Mouse (Mus musculus) neural tube, embryonic 14.5 days (tissue): ENCODE results near the gene Olfr1357. TPM values are rescaled to one million over a fixed set of nuclear protein-coding genes. Genes with fewer than 3 reads are reported as not detected.

Source experiments
- ATAC-seq: fragments of 200-750 bp; cut with Nextera tagmentation; 2 replicates; pipeline ENCODE4 v1.8.0; 2017; ENCODE audit warnings: low read depth, mild to moderate bottlenecking, moderate TSS enrichment, moderate library complexity
- H3K27ac ChIP-seq: fragments of 300-500 bp; sonication (generic); 2 replicates; pipeline ENCODE4 v1.5.1; 2014; ENCODE audit warnings: low read depth, mild to moderate bottlenecking, control low read depth, low read length, moderate library complexity, mixed read lengths
- H3K27me3 ChIP-seq: fragments of 300-500 bp; sonication (generic); 2 replicates; pipeline ENCODE4 v1.6.1; 2014; ENCODE audit warnings: low read length; ENCODE audit not compliant: control insufficient read depth, insufficient read depth
- H3K36me3 ChIP-seq: fragments of 300-500 bp; sonication (generic); 2 replicates; pipeline ENCODE4 v1.6.1; 2014; ENCODE audit warnings: low read length, mixed read lengths; ENCODE audit not compliant: control insufficient read depth, insufficient read depth
- H3K4me1 ChIP-seq: fragments of 300-500 bp; sonication (generic); 2 replicates; pipeline ENCODE4 v1.6.1; 2014; ENCODE audit warnings: low read length; ENCODE audit not compliant: control insufficient read depth, insufficient read depth
- H3K4me2 ChIP-seq: fragments of 300-500 bp; sonication (generic); 2 replicates; pipeline ENCODE4 v1.6.1; 2014; ENCODE audit warnings: mild to moderate bottlenecking, low read depth, low read length, control low read depth
- H3K4me3 ChIP-seq: fragments of 300-500 bp; sonication (generic); 2 replicates; pipeline ENCODE4 v1.5.1; 2014; ENCODE audit warnings: low read depth, low read length, control low read depth, mixed read lengths
- H3K9ac ChIP-seq: fragments of 300-500 bp; sonication (generic); replicated peaks from 2 replicates; pipeline ENCODE4 v1.6.1; 2014; ENCODE audit warnings: low read depth, mild to moderate bottlenecking, control low read depth, low read length, mixed read lengths
- H3K9me3 ChIP-seq: fragments of 300-500 bp; sonication (generic); 2 replicates; pipeline ENCODE4 v1.6.1; 2016; ENCODE audit warnings: low read length; ENCODE audit not compliant: control insufficient read depth
- WGBS: fragments of 180-500 bp; shearing (Covaris S2); extraction: QIAGEN DNeasy Blood & Tissue Kit; methylation state at CpG from one replicate; pipeline ENCODE4 v1.1.7; 2014; 5-methylcytosine and 5-hydroxymethylcytosine counted together
- polyA plus RNA-seq: library from polyadenylated mRNA; unstranded; fragments of >200 nt; fragmentation: Nextera tagmentation; extraction: Ambion mirVana; gene quantifications from 2 replicates; pipeline ENCODE4 v1.2.1, GENCODE M21; 2014

Olfr1357 gene
- polyA plus RNA-seq, 1 experiment from 2014 or later, result not detected

DNA sequence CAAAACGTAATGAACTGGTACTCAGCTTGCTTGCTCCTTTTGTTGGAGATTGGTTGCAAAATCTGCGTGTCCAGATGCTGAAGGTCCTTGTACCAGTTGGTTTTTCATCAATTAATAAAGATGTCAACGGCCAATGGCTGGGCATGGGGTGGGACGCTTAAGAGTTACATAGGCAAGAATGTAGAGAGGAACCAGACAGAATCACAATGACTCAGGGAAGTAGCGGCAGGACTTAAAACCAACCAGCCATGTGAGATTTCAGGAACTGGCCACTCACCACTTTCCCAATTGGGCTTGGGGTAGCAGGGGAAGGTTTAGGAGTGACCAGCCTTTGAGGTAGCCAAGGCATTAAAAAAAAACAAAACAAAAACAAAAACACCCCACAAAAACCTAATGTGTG, 18.0 kb downstream of the Olfr1357 start:
- WGBS, result 89% methylated on average over 5 of the region's 5 CpGs
- ATAC-seq, result no peak
- no peak overlapping the region for H3K27ac ChIP-seq

DNA sequence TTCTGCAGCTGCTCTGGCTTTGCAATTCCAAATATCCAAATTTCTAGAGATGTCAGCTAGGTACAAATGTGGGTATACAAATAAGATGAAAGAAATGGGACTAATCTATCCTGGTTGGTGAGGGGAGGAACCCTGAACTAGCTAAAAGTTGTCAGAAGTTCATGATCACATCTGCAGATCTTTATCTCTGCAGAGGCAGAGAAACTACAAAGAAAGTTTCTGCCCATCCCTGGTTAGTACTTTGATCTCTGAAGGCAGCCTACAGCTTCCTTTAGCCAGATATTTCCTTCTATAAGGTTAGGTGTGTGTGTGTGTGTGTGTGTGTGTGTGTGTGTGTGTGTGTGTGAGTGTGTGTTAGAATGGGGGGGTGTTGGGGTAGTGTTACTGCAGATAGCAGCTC, 23.3 kb downstream of the Olfr1357 start:
- H3K27ac ChIP-seq, result no peak overlapping the region
- no peaks in the 10 kb centered on the region for H3K27me3 ChIP-seq
- H3K36me3 ChIP-seq, result no peaks in the 10 kb centered on the region
- no peaks in the 10 kb centered on the region for H3K9me3 ChIP-seq
- H3K4me2 ChIP-seq, result no peak overlapping the region
- no peak overlapping the region for H3K4me3 ChIP-seq
- ATAC-seq, result no peak
- 0 out of 2 replicates have a peak, but pooled peaks cover 4% of the 10 kb centered on the region for H3K4me1 ChIP-seq
- H3K9ac ChIP-seq, result no peak overlapping the region

More for the DNA sequence above, 18.0 kb downstream of the Olfr1357 start:
- Histone ChIP-seq H3K36me3 (no peaks in the 10 kb centered on the region), H3K27me3 (no peaks in the 10 kb centered on the region), H3K4me3 (no peak overlapping the region), H3K4me1 (no peaks in the 10 kb centered on the region), H3K4me2 (no peak overlapping the region), H3K9me3 (no peaks in the 10 kb centered on the region), H3K9ac (no peak overlapping the region)

DNA sequence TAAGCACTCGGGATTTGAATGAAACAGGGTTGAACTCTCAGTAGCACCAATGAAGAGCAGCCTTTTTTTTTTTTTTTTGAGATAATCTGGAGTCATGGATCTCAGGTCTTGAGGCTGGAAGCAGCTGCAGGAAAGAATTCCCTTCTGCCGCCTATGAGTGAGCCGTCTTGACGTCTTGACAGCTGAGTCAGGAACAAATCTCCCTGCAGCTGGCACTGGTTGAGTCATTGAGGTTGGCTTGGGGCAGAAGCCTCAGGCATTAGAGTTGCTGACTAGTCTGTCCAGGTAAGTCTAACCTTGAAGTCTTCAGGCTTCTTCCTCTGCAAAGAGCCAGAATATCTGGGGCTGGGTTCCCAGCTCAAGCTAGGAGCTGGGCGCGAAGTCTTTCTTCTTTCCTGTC, 23.7 kb downstream of the Olfr1357 start:
- Histone ChIP-seq H3K27ac (no peak overlapping the region), H3K27me3 (no peaks in the 10 kb centered on the region), H3K36me3 (no peaks in the 10 kb centered on the region), H3K4me2 (no peak overlapping the region), H3K4me3 (no peak overlapping the region), H3K9ac (no peak overlapping the region), H3K4me1 (0 out of 2 replicates have a peak, but pooled peaks cover 4% of the 10 kb centered on the region), H3K9me3 (no peaks in the 10 kb centered on the region)
- ATAC-seq, result no peak
- 88% methylated on average over 6 of the region's 6 CpGs for WGBS

DNA sequence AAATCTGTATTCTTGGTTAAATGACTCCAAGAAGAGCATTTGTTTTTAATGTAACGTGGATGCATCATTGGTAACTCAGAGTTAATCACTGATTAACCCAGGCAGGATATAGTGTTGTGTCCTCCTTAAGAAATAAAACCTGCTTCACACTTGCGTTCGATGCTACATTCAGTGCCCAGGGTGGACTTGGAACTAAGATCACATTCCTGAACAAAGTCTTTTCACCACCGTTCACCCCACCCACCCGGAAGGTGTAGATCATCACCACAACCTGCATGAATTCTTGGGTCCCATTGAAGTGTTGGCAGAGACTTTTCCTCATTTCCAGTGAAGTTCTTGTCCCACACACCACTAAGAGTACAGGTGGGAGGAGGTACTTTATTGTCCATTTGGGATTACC, 24.1 kb downstream of the Olfr1357 start:
- H3K4me3 ChIP-seq, result no peak overlapping the region
- H3K9ac ChIP-seq, result no peak overlapping the region
- no peak overlapping the region for H3K4me2 ChIP-seq
- H3K27ac ChIP-seq, result no peak overlapping the region
- H3K4me1 ChIP-seq, result 0 out of 2 replicates have a peak, but pooled peaks cover 4% of the 10 kb centered on the region
- no peak for ATAC-seq
- no peaks in the 10 kb centered on the region for H3K36me3 ChIP-seq
- no peaks in the 10 kb centered on the region for H3K27me3 ChIP-seq
- H3K9me3 ChIP-seq, result no peaks in the 10 kb centered on the region
- WGBS, result 95% methylated on average over 5 of the region's 5 CpGs

DNA sequence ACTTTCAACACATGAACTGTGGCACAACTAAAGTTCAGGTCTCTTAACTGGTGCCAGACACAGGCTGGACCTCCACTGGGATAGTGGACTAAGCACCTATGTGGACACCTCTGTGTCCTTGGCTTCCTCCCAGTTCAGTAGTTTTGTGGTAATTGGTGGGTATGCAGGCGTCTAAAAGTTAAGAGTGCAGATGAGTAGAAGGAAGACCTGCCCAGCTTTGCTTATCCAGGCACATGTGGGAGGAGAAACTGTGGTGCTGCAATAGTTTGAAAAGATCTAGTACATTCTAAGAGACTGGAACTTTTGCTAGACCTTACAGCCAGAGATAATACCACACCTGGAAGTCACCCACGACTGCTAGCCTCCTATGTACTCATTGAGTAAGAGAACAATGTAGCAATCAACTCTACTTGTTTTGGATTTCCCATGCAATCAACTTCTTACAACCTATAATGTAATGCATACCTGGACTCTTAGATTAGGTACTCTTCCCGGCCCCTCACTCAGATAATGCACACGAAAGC, 25.0 kb downstream of the Olfr1357 start:
- H3K36me3 ChIP-seq, result no peaks in the 10 kb centered on the region
- no peak for ATAC-seq
- WGBS, result 86% methylated on average over 4 of the region's 4 CpGs
- H3K4me1 ChIP-seq, result 0 out of 2 replicates have a peak, but pooled peaks cover 4% of the 10 kb centered on the region
- H3K9ac ChIP-seq, result no peak overlapping the region
- H3K27me3 ChIP-seq, result no peaks in the 10 kb centered on the region
- H3K27ac ChIP-seq, result no peak overlapping the region
- no peak overlapping the region for H3K4me2 ChIP-seq
- no peak overlapping the region for H3K4me3 ChIP-seq
- no peaks in the 10 kb centered on the region for H3K9me3 ChIP-seq

DNA sequence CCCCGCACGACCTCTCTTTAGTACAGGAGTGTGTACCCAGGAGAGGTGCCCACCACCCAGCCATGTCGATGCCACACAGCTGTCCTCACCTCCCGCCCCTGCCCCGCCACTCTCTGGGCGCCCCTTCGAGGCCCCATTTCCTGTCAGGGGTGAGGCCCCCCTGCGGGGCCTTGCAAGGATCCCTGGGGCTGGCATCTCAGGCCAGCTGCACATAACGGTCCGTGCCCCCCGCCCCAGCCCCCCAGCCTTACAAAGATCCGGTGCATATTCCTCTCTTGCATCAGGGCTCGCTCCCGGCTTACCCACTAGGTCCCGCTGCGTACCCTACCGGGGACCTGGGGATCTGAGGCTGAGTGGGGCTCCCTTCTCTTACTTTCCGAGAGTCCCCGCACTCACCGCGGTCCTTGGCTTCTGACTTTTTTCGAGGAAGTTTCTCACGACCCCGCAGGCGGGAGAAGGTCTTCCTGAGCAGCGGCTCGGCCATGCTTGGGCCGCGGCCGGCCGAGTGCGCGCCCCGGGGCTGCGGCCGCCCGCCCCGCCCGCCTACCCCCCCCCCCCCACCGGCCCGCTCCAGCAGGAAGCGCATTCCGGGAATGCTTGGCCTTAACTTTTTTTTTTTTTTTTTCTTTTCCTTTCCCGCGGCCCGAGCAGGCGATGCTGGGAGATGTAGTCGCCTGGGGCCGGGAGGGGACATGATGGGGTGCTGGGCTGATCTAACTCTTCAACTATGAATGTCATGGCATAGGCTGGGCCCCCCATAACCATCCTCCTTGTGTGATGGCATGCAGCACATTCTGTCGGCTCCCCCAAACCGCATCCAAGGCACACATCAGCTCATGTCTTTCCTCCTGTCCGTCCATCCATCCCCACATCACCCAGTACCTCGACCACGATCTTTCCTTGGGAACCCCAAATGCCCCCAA, 26.2 kb downstream of the Olfr1357 start, which contains the start of gene Syde1:
Gene Syde1 (minus strand): TSS at position 559 of the 923 bp plus-strand sequence.
- Histone ChIP-seq H3K27ac (peak within 1 kb of the TSS; percentile 22; the same call in 1 of the 2 replicates), H3K4me2 (peak within 1 kb of the TSS; percentile 56), H3K4me1 (0 out of 2 replicates have a peak, but pooled peaks cover 4% of the 10 kb centered on the region), H3K4me3 (peak within 1 kb of the TSS; percentile 41), H3K9ac (peak within 1 kb of the TSS; percentile 35), H3K27me3 (no peaks in the 10 kb centered on the region), H3K36me3 (no peaks in the 10 kb centered on the region), H3K9me3 (no peaks in the 10 kb centered on the region)
- WGBS, result 6% methylated on average over 31 of the region's 54 CpGs
- peak; percentile 70 for ATAC-seq

DNA sequence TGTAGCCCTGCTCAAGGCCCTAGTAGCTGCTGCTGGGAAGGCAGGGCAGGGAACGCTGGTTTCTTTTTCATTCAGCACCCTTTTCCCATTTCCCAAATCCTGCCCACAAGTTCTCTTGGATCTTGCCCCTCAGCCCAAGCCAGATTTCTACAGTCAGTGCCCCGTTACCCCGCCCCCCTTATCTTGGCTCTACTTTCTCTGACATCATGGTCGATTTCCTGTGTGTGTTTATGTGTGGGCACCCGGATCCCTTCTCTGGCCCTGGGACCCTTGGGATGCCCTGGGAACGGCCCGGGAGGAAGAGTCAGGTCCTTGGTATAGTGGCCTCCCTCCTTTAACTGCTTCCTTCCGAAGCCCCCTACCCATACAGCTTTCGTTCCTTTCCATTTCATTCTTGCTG, 27.1 kb downstream of the Olfr1357 start:
- H3K36me3 ChIP-seq, result no peaks in the 10 kb centered on the region
- 0 out of 2 replicates have a peak, but pooled peaks cover 4% of the 10 kb centered on the region for H3K4me1 ChIP-seq
- peak overlapping the region; percentile 56 for H3K4me2 ChIP-seq
- no peaks in the 10 kb centered on the region for H3K27me3 ChIP-seq
- 52% methylated on average over 9 of the region's 9 CpGs for WGBS
- peak overlapping the region; percentile 41 for H3K4me3 ChIP-seq
- no peak overlapping the region for H3K27ac ChIP-seq
- ATAC-seq, result no peak; the same call in 1 of the 2 replicates
- H3K9me3 ChIP-seq, result no peaks in the 10 kb centered on the region
- H3K9ac ChIP-seq, result peak overlapping the region; percentile 35

DNA sequence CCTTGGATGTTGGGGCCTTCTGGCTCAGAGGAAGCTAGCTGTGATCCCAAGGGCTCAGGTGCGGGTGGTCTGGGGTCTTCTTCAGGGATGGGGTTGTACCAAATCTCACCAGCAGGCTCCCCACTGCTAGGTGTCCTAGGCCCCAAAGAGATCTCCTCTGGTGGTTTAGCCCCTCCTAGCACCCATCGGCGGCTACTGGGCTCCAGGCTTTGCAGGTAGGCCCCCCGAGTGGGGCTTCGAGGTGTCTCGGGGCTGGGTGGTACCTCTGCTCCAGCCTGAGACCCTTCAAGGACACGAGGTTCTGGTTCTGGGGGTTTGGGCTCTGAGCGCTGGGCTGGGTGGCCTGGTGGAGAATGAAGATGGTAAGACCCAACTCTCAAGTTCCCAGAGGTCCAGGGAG, 28.0 kb downstream of the Olfr1357 start:
- ATAC-seq, result no peak
- Histone ChIP-seq H3K36me3 (no peaks in the 10 kb centered on the region), H3K9ac (no peak overlapping the region), H3K9me3 (no peaks in the 10 kb centered on the region), H3K27me3 (no peaks in the 10 kb centered on the region), H3K4me2 (no peak overlapping the region), H3K27ac (no peak overlapping the region), H3K4me3 (no peak overlapping the region), H3K4me1 (0 out of 2 replicates have a peak, but pooled peaks cover 4% of the 10 kb centered on the region)
- WGBS, result 93% methylated on average over 8 of the region's 8 CpGs

DNA sequence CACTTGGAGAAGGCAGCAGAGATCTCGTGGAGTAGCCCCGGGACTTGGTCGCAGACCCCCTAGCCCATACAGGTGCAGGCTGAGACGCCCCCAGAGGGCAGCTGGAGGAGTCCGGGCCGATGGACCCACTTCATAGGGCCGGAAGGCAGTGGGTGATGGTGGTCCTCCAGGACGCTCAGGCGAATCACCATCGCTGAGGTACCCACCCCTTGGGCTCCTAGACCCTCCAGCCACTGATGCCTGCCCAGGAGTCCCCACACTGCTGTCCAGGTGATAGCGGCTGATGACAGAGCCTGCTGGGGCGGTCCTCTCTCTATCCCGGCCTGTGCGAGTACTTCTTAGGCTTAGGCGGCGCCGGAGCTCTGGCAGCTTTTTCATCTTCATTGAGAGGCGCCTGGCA, 28.6 kb downstream of the Olfr1357 start:
- Histone ChIP-seq H3K4me2 (no peak overlapping the region), H3K4me3 (no peak overlapping the region), H3K9me3 (no peaks in the 10 kb centered on the region), H3K36me3 (no peaks in the 10 kb centered on the region), H3K4me1 (0 out of 2 replicates have a peak, but pooled peaks cover 4% of the 10 kb centered on the region), H3K9ac (no peak overlapping the region), H3K27me3 (no peaks in the 10 kb centered on the region), H3K27ac (no peak overlapping the region)
- ATAC-seq, result no peak
- WGBS, result 97% methylated on average over 18 of the region's 18 CpGs
